Mouse (Mus musculus) MEL (cell line): Measurements from ENCODE around the gene Ptx4. TPM values are rescaled to one million over a fixed set of nuclear protein-coding genes. Genes with fewer than 3 reads are reported as not detected.

ENCODE experiments used
- DNase-seq: peaks from one replicate; pipeline ENCODE4 v3.0.0; 2011; ENCODE audit warnings: low read depth, low spot score
- H3K27ac ChIP-seq: 2 replicates; pipeline ENCODE4 v1.5.1; 2012; ENCODE audit warnings: low read depth, mild to moderate bottlenecking, control low read depth, low read length, moderate library complexity; ENCODE audit not compliant: control insufficient read depth
- H3K27me3 ChIP-seq, 2 experiments: fragments of 150-350 bp in 1 of 2; sonication (generic) in 1 of 2; 2 replicates each; pipeline ENCODE4 v1.6.1; 2012; ENCODE audit warnings: low read length in 2 of 2, mild to moderate bottlenecking in 2 of 2, improper control_type of control experiment in 1 of 2, moderate library complexity in 1 of 2; ENCODE audit not compliant: insufficient read depth in 2 of 2, control insufficient read depth in 1 of 2
- H3K36me3 ChIP-seq, 2 experiments: 2 replicates each; pipeline ENCODE4 v1.6.1; 2012 to 2014; ENCODE audit warnings: low read length in 2 of 2, improper control_type of control experiment in 1 of 2, inconsistent platforms in 1 of 2, mild to moderate bottlenecking in 1 of 2; ENCODE audit not compliant: insufficient read depth in 2 of 2, control insufficient read depth in 1 of 2
- H3K4me1 ChIP-seq, 2 experiments: fragments of 150-350 bp in 1 of 2; sonication (generic) in 1 of 2; 2 replicates each; pipeline ENCODE4 v1.6.1; 2012; ENCODE audit warnings: low read length in 2 of 2, improper control_type of control experiment in 1 of 2, mild to moderate bottlenecking in 1 of 2; ENCODE audit not compliant: insufficient read depth in 2 of 2, control insufficient read depth in 1 of 2
- H3K4me3 ChIP-seq, 2 experiments: fragments of 150-350 bp in 1 of 2; sonication (generic) in 1 of 2; 2 replicates each; pipeline ENCODE4 v1.5.1; 2012; ENCODE audit warnings: low read depth in 2 of 2, low read length in 2 of 2, mild to moderate bottlenecking in 2 of 2, moderate library complexity in 2 of 2, control low read depth in 1 of 2, improper control_type of control experiment in 1 of 2; ENCODE audit not compliant: control insufficient read depth in 1 of 2, insufficient read depth in 1 of 2
- H3K79me2 ChIP-seq: 2 replicates; pipeline ENCODE4 v1.6.1; 2012; ENCODE audit warnings: mild to moderate bottlenecking, low read length, moderate library complexity; ENCODE audit not compliant: control insufficient read depth, poor library complexity, insufficient read depth
- H3K9ac ChIP-seq: 2 replicates; pipeline ENCODE4 v1.6.1; 2012; ENCODE audit warnings: low read depth, mild to moderate bottlenecking, control low read depth, low read length, moderate library complexity; ENCODE audit not compliant: control insufficient read depth, poor library complexity, severe bottlenecking
- H3K9me3 ChIP-seq: fragments of 150-350 bp; sonication (generic); replicated peaks from 2 replicates; pipeline ENCODE4 v1.6.1; 2012; ENCODE audit warnings: mild to moderate bottlenecking, low read length, improper control_type of control experiment, moderate library complexity; ENCODE audit not compliant: insufficient read depth
- BHLHE40 ChIP-seq: IDR thresholded peaks from 2 replicates; pipeline ENCODE4 v1.6.1; 2012; ENCODE audit warnings: low read depth, mild to moderate bottlenecking, inconsistent platforms, low read length, improper control_type of control experiment, borderline replicate concordance
- CHD1 ChIP-seq: IDR thresholded peaks from 2 replicates; pipeline ENCODE4 v1.6.1; 2012; ENCODE audit warnings: low read depth, mild to moderate bottlenecking, inconsistent platforms, low read length, improper control_type of control experiment
- CHD2 ChIP-seq: IDR thresholded peaks from 2 replicates; pipeline ENCODE4 v1.6.1; 2011; ENCODE audit warnings: low read length, improper control_type of control experiment
- E2F4 ChIP-seq: IDR thresholded peaks from 2 replicates; pipeline ENCODE4 v1.6.1; 2011; ENCODE audit warnings: low read depth, low read length, improper control_type of control experiment, borderline replicate concordance
- ELF1 ChIP-seq: IDR thresholded peaks from 2 replicates; pipeline ENCODE4 v1.6.1; 2014; ENCODE audit warnings: low read depth, mild to moderate bottlenecking, inconsistent platforms, low read length, improper control_type of control experiment, moderate library complexity
- EP300 ChIP-seq, 2 experiments: IDR thresholded peaks; 2 replicates each; pipeline ENCODE4 v1.6.1; 2011; ENCODE audit warnings: improper control_type of control experiment in 2 of 2, low read length in 2 of 2, low read depth in 1 of 2, mild to moderate bottlenecking in 1 of 2
- ETS1 ChIP-seq: IDR thresholded peaks from 2 replicates; pipeline ENCODE4 v1.6.1; 2012; ENCODE audit warnings: low read depth, mild to moderate bottlenecking, inconsistent platforms, low read length, improper control_type of control experiment, moderate library complexity
- GABPA ChIP-seq: IDR thresholded peaks from 2 replicates; pipeline ENCODE4 v1.6.1; 2012; ENCODE audit warnings: low read depth, mild to moderate bottlenecking, inconsistent platforms, low read length, improper control_type of control experiment, moderate library complexity
- GATA1 ChIP-seq: IDR thresholded peaks from 2 replicates; pipeline ENCODE4 v1.6.1; 2011; ENCODE audit warnings: low read depth, low read length, improper control_type of control experiment
- JUND ChIP-seq: IDR thresholded peaks from 2 replicates; pipeline ENCODE4 v1.6.1; 2011; ENCODE audit warnings: low read depth, mild to moderate bottlenecking, improper control_type of control experiment, low read length
- KAT2A ChIP-seq: conservative IDR thresholded peaks from 2 replicates; pipeline ENCODE4 v1.6.1; 2012; ENCODE audit warnings: low read depth, low read length, improper control_type of control experiment, inconsistent platforms
- MAFK ChIP-seq: IDR thresholded peaks from 2 replicates; pipeline ENCODE4 v1.6.1; 2011; ENCODE audit warnings: low read depth, mild to moderate bottlenecking, low read length, improper control_type of control experiment, borderline replicate concordance
- MAX ChIP-seq: IDR thresholded peaks from 2 replicates; pipeline ENCODE4 v1.6.1; 2011; ENCODE audit warnings: low read length, improper control_type of control experiment
- MAZ ChIP-seq: IDR thresholded peaks from 2 replicates; pipeline ENCODE4 v1.6.1; 2012; ENCODE audit warnings: low read depth, mild to moderate bottlenecking, inconsistent platforms, low read length, improper control_type of control experiment
- MEF2A ChIP-seq: IDR thresholded peaks from 2 replicates; pipeline ENCODE4 v1.6.1; 2014; ENCODE audit warnings: low read depth, mild to moderate bottlenecking, inconsistent platforms, low read length, improper control_type of control experiment; ENCODE audit not compliant: poor library complexity, insufficient replicate concordance, severe bottlenecking; ENCODE audit errors: extremely low read depth
- MXI1 ChIP-seq: IDR thresholded peaks from 2 replicates; pipeline ENCODE4 v1.6.1; 2011; ENCODE audit warnings: mild to moderate bottlenecking, low read depth, low read length, improper control_type of control experiment
- MYB ChIP-seq: IDR thresholded peaks from 2 replicates; pipeline ENCODE4 v1.6.1; 2011; ENCODE audit warnings: mild to moderate bottlenecking, low read depth, low read length, improper control_type of control experiment
- MYC ChIP-seq: IDR thresholded peaks from 2 replicates; pipeline ENCODE4 v1.6.1; 2011; ENCODE audit warnings: low read depth, mild to moderate bottlenecking, low read length, improper control_type of control experiment, moderate library complexity
- NELFE ChIP-seq: IDR thresholded peaks from 2 replicates; pipeline ENCODE4 v1.6.1; 2011; ENCODE audit warnings: low read depth, low read length, improper control_type of control experiment
- NRF1 ChIP-seq: IDR thresholded peaks from 2 replicates; pipeline ENCODE4 v1.6.1; 2014; ENCODE audit warnings: low read depth, mild to moderate bottlenecking, inconsistent platforms, low read length, improper control_type of control experiment, moderate library complexity; ENCODE audit not compliant: poor library complexity, insufficient read depth, severe bottlenecking
- POLR2A ChIP-seq, 2 experiments: IDR thresholded peaks; 2 replicates each; pipeline ENCODE4 v1.6.1; 2011 to 2012; ENCODE audit warnings: low read length in 2 of 2, mild to moderate bottlenecking in 2 of 2, control low read depth in 1 of 2, improper control_type of control experiment in 1 of 2, low read depth in 1 of 2, moderate library complexity in 1 of 2; ENCODE audit not compliant: control insufficient read depth in 1 of 2, insufficient read depth in 1 of 2, poor library complexity in 1 of 2
- POLR2AphosphoS2 ChIP-seq: IDR thresholded peaks from 2 replicates; pipeline ENCODE4 v1.6.1; 2011; ENCODE audit warnings: low read length, improper control_type of control experiment
- POLR2AphosphoS5 ChIP-seq: IDR thresholded peaks from 2 replicates; pipeline ENCODE4 v1.6.1; 2012; ENCODE audit warnings: low read depth, borderline replicate concordance, mild to moderate bottlenecking, inconsistent platforms, low read length, moderate library complexity, mixed read lengths
- RCOR1 ChIP-seq: IDR thresholded peaks from 2 replicates; pipeline ENCODE4 v1.6.1; 2012; ENCODE audit warnings: low read depth, mild to moderate bottlenecking, inconsistent platforms, low read length, improper control_type of control experiment
- SIN3A ChIP-seq: IDR thresholded peaks from 2 replicates; pipeline ENCODE4 v1.6.1; 2012; ENCODE audit warnings: low read length, improper control_type of control experiment, inconsistent platforms
- SMC3 ChIP-seq: IDR thresholded peaks from 2 replicates; pipeline ENCODE4 v1.6.1; 2011; ENCODE audit warnings: low read depth, low read length, improper control_type of control experiment
- TAL1 ChIP-seq: IDR thresholded peaks from 2 replicates; pipeline ENCODE4 v1.6.1; 2012; ENCODE audit warnings: mild to moderate bottlenecking, inconsistent platforms, low read length, moderate library complexity, mixed read lengths
- TBP ChIP-seq: IDR thresholded peaks from 2 replicates; pipeline ENCODE4 v1.8.0; 2011; ENCODE audit warnings: low read depth, low read length, improper control_type of control experiment
- TCF12 ChIP-seq: IDR thresholded peaks from 2 replicates; pipeline ENCODE4 v1.6.1; 2014; ENCODE audit warnings: low read depth, mild to moderate bottlenecking, inconsistent platforms, low read length, improper control_type of control experiment, moderate library complexity
- UBTF ChIP-seq: IDR thresholded peaks from 2 replicates; pipeline ENCODE4 v1.6.1; 2012; ENCODE audit warnings: low read depth, mild to moderate bottlenecking, inconsistent platforms, low read length, improper control_type of control experiment, moderate library complexity, borderline replicate concordance; ENCODE audit not compliant: insufficient read depth
- USF1 ChIP-seq: IDR thresholded peaks from 2 replicates; pipeline ENCODE4 v1.6.1; 2014; ENCODE audit warnings: low read depth, mild to moderate bottlenecking, inconsistent platforms, low read length, improper control_type of control experiment, moderate library complexity
- USF2 ChIP-seq, 2 experiments: IDR thresholded peaks; 2 replicates each; pipeline ENCODE4 v1.6.1; 2011 to 2012; ENCODE audit warnings: improper control_type of control experiment in 2 of 2, low read length in 2 of 2, borderline replicate concordance in 1 of 2, inconsistent platforms in 1 of 2, low read depth in 1 of 2, mild to moderate bottlenecking in 1 of 2; ENCODE audit not compliant: insufficient read depth in 1 of 2
- ZC3H11A ChIP-seq: IDR thresholded peaks from 2 replicates; pipeline ENCODE4 v1.6.1; 2012; ENCODE audit warnings: low read depth, mild to moderate bottlenecking, inconsistent platforms, low read length, improper control_type of control experiment
- ZKSCAN1 ChIP-seq: IDR thresholded peaks from 2 replicates; pipeline ENCODE4 v1.6.1; 2012; ENCODE audit warnings: low read depth, mild to moderate bottlenecking, inconsistent platforms, low read length, improper control_type of control experiment, moderate library complexity
- ZMIZ1 ChIP-seq: IDR thresholded peaks from 2 replicates; pipeline ENCODE4 v1.6.1; 2012; ENCODE audit warnings: low read depth, mild to moderate bottlenecking, inconsistent platforms, low read length, improper control_type of control experiment, moderate library complexity
- ZNF384 ChIP-seq: IDR thresholded peaks from 2 replicates; pipeline ENCODE4 v1.6.1; 2012; ENCODE audit warnings: low read depth, mild to moderate bottlenecking, inconsistent platforms, low read length, improper control_type of control experiment
- polyA plus RNA-seq, 2 experiments: library from polyadenylated mRNA; stranded (reverse) in 1 of 2; unstranded in 1 of 2; fragments of >175 nt in 1 of 2; fragments of >200 nt in 1 of 2; gene quantifications; 2 replicates each; pipeline versions ENCODE4 v1.2.1 to v1.2.4; 2012; ENCODE audit warnings: low replicate concordance in 2 of 2, low read depth in 1 of 2; ENCODE audit not compliant: insufficient read length in 2 of 2, insufficient read depth in 1 of 2, missing spikeins in 1 of 2
- total RNA-seq: library from RNA; depleted of rRNA; stranded (reverse); fragments of 300-350 nt; gene quantifications from 2 replicates; pipeline ENCODE4 v1.2.3, GENCODE M21; 2012

Ptx4 gene
- total and polyA plus RNA-seq, 3 experiments: not detected

DNA sequence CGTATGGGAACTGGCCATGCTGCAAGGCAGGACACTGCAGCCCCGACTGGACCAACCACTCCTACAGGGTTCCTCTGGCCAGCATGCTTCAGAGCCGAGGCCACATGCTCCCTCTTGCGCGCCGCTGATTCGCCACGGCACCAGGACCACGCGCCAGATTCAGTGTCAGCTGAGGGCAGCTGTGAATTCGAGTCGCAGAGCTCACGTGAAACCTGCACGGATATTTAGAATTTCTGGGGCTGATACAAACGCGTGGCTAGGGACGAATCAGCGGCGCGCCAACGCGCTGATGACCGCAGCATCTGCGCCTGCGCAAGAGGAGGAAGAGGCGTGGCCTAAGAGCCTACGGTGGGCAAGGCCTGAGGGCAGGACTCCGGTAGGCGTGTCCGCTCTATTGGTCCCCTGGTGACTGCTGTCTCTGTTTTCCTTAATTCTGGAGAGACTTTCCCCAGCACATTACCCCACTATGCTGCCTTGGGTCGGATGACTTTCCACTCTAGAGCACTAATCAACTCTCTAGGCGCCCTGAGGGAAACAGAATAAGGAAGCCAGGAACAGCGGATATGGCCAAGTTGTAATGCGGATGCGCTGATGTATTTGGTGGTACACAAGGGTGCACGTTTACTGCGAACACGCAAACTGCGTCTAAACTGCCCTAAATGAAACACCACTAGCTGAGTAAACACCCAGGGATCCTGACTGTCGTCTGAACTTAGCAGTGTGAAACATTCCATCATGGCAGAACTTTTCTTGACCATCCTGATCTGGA is 4.7 kb upstream of the Ptx4 start, which contains the start of gene Telo2:
Gene Telo2 (minus strand): TSS at position 304 of the 769 bp plus-strand sequence.
- Histone ChIP-seq H3K9ac (peak within 1 kb of the TSS; percentile 87), H3K9me3 (no peaks in the 10 kb centered on the region), H3K79me2 (peaks cover 11% of the 10 kb centered on the region), H3K4me3 (peak within 1 kb of the TSS; percentile 77 to 85), H3K36me3 (peaks cover 2 to 4% of the 10 kb centered on the region in 2 experiments; a peak in 2 of 4 replicates), H3K4me1 (peaks cover 0 to 13% of the 10 kb centered on the region in 2 experiments; a peak in 2 of 4 replicates), H3K27ac (peak within 1 kb of the TSS; percentile 88), H3K27me3 (peaks cover 0 to 3% of the 10 kb centered on the region in 2 experiments; a peak in 2 of 4 replicates)
- DNase-seq: peak; percentile 96
- TF ChIP-seq ELF1 (no peak), ZNF384 (no peak), MYB (no peak), USF1 (peak; percentile 47; the same call in 1 of the 2 replicates), CHD2 (no peak), KAT2A (no peak; the same call in 1 of the 2 replicates), POLR2AphosphoS2 (peak; percentile 89), JUND (no peak), MEF2A (no peak), ZMIZ1 (peak; percentile 71; the same call in 1 of the 2 replicates), EP300 (IDR thresholded peaks at IDR 0.05; ENCODE audit: low read depth in 1 of 2, low read length in 2 of 2) (no peak), CHD1 (no peak), MAFK (no peak), MAZ (no peak), UBTF (no peak), RCOR1 (no peak), TBP (peak; percentile 46; the same call in 1 of the 2 replicates), E2F4 (no peak), ZKSCAN1 (no peak), TAL1 (no peak), MYC (peak; percentile 97), POLR2A (IDR thresholded peaks at IDR 0.05; ENCODE audit: control insufficient read depth in 1 of 2, insufficient read depth in 1 of 2, low read depth in 1 of 2, low read length in 2 of 2, poor library complexity in 1 of 2) (peak; percentile 50 to 92; a peak in 3 of 4 replicates), MXI1 (peak; percentile 99), GATA1 (no peak), SIN3A (peak; percentile 95), GABPA (no peak), TCF12 (no peak), MAX (peak; percentile 94), ETS1 (no peak; the same call in 1 of the 2 replicates), USF2 (IDR thresholded peaks at IDR 0.05; ENCODE audit: borderline replicate concordance in 1 of 2, insufficient read depth in 1 of 2, low read depth in 1 of 2, low read length in 2 of 2) (no peak), ZC3H11A (peak; percentile 88), BHLHE40 (peak; percentile 82), SMC3 (no peak), NELFE (peak; percentile 90), POLR2AphosphoS5 (no peak), NRF1 (peak; percentile 91)
